Mouse (Mus musculus): ENCODE data around the gene Slc36a3. TPM values are rescaled to one million over a fixed set of nuclear protein-coding genes. Genes with fewer than 3 reads are reported as not detected.
"Not testable (repeated sequence)": the region's sequence is repeated elsewhere in the genome, so short reads cannot be mapped to it uniquely, and the experiment has no call there.

Gene Slc36a3
- polyA plus RNA-seq, 1 experiment from 2014 or later: not detected

DNA sequence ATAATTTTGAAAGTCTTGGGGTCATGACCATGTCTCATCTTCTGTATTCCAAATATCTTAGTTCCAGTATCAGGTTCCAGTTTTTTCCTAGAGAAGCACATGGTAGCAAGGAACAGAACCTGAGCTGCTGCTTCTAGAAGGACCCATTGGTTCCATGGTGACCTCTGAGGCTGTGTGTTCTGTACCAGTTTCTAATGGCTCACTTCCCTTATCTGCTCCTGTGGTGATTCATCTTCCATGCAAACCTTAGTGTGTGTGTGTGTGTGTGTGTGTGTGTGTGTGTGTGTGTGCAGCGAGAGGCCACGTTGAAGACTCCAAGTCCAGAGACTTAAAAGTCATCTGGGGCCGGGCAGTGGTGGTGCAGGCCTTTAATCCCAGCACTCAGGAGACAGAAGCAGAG is 35.5 kb downstream of the Slc36a3 start:
- 78% methylated on average over 3 of the region's 3 CpGs for WGBS
- no peak overlapping the region for H3K27ac ChIP-seq (replicated peaks in 1 of 2; ENCODE audit: control insufficient read depth in 1 of 2, insufficient read depth in 1 of 2, low read depth in 2 of 2, low read length in 2 of 2)
- H3K4me1 ChIP-seq (ENCODE audit: control insufficient read depth in 2 of 2, insufficient read depth in 2 of 2, low read length in 2 of 2): peaks cover 2 to 11% of the 10 kb centered on the region in 2 experiments
- no peak for ATAC-seq (ENCODE audit: insufficient number of reproducible peaks, insufficient read depth, low FRiP score, low read depth)
- H3K4me2 ChIP-seq (ENCODE audit: low read length): no peak overlapping the region
- no peaks in the 10 kb centered on the region for H3K27me3 ChIP-seq (ENCODE audit: control insufficient read depth, insufficient read depth, low read length)
- H3K4me3 ChIP-seq (ENCODE audit: control insufficient read depth in 1 of 2, insufficient read depth in 1 of 2, low read depth in 1 of 2, low read length in 2 of 2): no peak overlapping the region
- peaks cover 3% of the 10 kb centered on the region; the same call in 1 of the 2 replicates for H3K9me3 ChIP-seq (ENCODE audit: control insufficient read depth, low read length)
- no peaks in the 10 kb centered on the region for H3K36me3 ChIP-seq (ENCODE audit: control insufficient read depth, insufficient read depth, low read length)
- H3K9ac ChIP-seq (ENCODE audit: low read length): no peak overlapping the region

DNA sequence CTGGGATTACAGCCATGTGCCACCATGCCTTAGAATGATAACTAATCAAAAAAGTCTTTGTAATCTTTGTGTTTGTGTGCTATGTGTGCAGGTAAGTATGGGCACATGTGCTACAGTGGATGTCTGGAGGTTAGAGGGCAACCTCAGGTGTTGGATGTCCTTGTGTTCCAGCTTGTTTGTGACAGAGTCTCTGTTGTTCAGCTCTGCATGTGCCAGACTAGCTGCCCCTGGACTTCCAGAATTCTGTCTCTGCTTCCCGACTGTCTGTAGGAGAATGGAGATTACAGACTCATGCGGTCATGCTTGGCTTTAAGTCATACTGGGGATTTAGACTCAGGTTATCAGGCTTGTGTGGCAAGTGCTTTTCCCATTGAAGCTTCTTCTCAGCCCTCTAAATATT is 37.2 kb downstream of the Slc36a3 start:
- no peak for ATAC-seq (ENCODE audit: insufficient number of reproducible peaks, insufficient read depth, low FRiP score, low read depth)
- H3K27ac ChIP-seq (replicated peaks in 1 of 2; ENCODE audit: control insufficient read depth in 1 of 2, insufficient read depth in 1 of 2, low read depth in 2 of 2, low read length in 2 of 2): peak overlapping the region; percentile 49 to 63
- H3K36me3 ChIP-seq (ENCODE audit: control insufficient read depth, insufficient read depth, low read length): 0 out of 2 replicates have a peak, but pooled peaks cover 3% of the 10 kb centered on the region
- H3K9ac ChIP-seq (ENCODE audit: low read length): no peak overlapping the region
- no peaks in the 10 kb centered on the region for H3K9me3 ChIP-seq (ENCODE audit: control insufficient read depth, low read length)
- H3K4me1 ChIP-seq (ENCODE audit: control insufficient read depth in 2 of 2, insufficient read depth in 2 of 2, low read length in 2 of 2): peaks cover 2 to 21% of the 10 kb centered on the region in 2 experiments
- H3K4me3 ChIP-seq (ENCODE audit: control insufficient read depth in 1 of 2, insufficient read depth in 1 of 2, low read depth in 1 of 2, low read length in 2 of 2): no peak overlapping the region
- H3K27me3 ChIP-seq (ENCODE audit: control insufficient read depth, insufficient read depth, low read length): no peaks in the 10 kb centered on the region
- WGBS: 23% methylated on average over 2 of the region's 2 CpGs
- no peak overlapping the region for H3K4me2 ChIP-seq (ENCODE audit: low read length)

DNA sequence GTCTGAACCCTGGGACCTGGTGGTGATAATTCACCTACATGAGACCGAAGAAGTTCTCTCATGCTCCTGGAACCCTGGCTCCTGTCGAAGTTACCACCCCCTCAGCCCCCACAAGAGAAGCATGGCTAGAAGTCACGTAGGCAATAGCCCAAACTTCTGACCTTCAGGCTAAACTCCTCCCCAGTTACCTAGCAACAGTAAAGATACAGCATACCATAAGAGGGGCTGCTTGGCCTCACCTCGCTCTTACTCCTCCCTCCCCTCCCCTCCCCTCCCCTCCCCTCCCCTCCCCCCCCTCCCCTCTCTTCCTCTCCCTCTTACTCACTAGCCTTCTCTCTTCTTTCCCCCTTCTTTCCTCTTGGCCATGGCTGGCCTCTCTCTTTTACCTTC is 37.7 kb downstream of the Slc36a3 start:
- H3K27me3 ChIP-seq (ENCODE audit: control insufficient read depth, insufficient read depth, low read length); H3K9ac ChIP-seq (ENCODE audit: low read length); H3K36me3 ChIP-seq (ENCODE audit: control insufficient read depth, insufficient read depth, low read length); H3K4me3 ChIP-seq (ENCODE audit: control insufficient read depth in 1 of 2, insufficient read depth in 1 of 2, low read depth in 1 of 2, low read length in 2 of 2); H3K9me3 ChIP-seq (ENCODE audit: control insufficient read depth, low read length): not testable (repeated sequence)
- peaks cover 2 to 21% of the 10 kb centered on the region in 2 experiments for H3K4me1 ChIP-seq (ENCODE audit: control insufficient read depth in 2 of 2, insufficient read depth in 2 of 2, low read length in 2 of 2)
- peak; percentile 32 for ATAC-seq (ENCODE audit: insufficient number of reproducible peaks, insufficient read depth, low FRiP score, low read depth)
- WGBS: 20% methylated on average over 4 of the region's 4 CpGs
- H3K27ac ChIP-seq (replicated peaks in 1 of 2; ENCODE audit: control insufficient read depth in 1 of 2, insufficient read depth in 1 of 2, low read depth in 2 of 2, low read length in 2 of 2): peak overlapping the region; percentile 82 to 93
- H3K4me2 ChIP-seq (ENCODE audit: low read length): peak overlapping the region; percentile 25; the same call in 1 of the 2 replicates

DNA sequence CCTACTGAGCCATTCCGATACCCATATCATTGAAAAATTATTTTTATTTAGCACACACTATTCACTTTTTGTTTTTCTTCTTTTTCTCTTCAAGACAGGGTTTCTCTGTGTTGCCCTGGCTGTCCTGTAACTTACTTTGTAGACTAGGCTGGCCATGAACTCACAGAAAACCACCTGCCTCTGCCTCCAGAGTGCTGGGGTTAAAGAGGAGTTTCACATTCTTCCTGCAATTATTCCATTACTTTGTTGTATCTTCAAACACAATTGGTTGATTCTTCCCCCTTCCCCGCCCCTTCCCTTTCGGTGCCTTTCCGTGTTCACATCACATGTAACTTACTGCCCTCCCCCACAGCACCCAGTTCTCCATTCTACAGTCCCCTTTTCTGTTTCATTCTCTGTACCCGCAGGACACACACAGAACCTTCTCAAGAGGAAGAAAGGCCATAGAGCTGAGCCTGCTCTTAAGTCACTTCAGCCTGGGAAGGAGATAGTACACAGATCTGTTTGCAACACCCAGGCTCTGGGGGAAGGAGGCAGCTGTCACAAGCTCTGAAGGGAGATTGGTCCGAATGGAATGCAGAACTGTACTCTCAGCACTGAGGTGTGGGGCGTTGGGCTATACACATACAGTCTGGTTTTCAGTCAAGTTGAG is 38.2 kb downstream of the Slc36a3 start:
- WGBS: 37% methylated on average over 7 of the region's 7 CpGs
- Histone ChIP-seq H3K4me1 (ENCODE audit: control insufficient read depth in 2 of 2, insufficient read depth in 2 of 2, low read length in 2 of 2) (peaks cover 2 to 21% of the 10 kb centered on the region in 2 experiments), H3K27ac (replicated peaks in 1 of 2; ENCODE audit: control insufficient read depth in 1 of 2, insufficient read depth in 1 of 2, low read depth in 2 of 2, low read length in 2 of 2) (peak overlapping the region; percentile 82 to 93), H3K27me3 (ENCODE audit: control insufficient read depth, insufficient read depth, low read length) (no peaks in the 10 kb centered on the region), H3K9ac (ENCODE audit: low read length) (no peak overlapping the region), H3K36me3 (ENCODE audit: control insufficient read depth, insufficient read depth, low read length) (peaks cover 12% of the 10 kb centered on the region; the same call in 1 of the 2 replicates), H3K4me3 (ENCODE audit: control insufficient read depth in 1 of 2, insufficient read depth in 1 of 2, low read depth in 1 of 2, low read length in 2 of 2) (no peak overlapping the region), H3K4me2 (ENCODE audit: low read length) (peak overlapping the region; percentile 25; the same call in 1 of the 2 replicates), H3K9me3 (ENCODE audit: control insufficient read depth, low read length) (no peaks in the 10 kb centered on the region)
- ATAC-seq (ENCODE audit: insufficient number of reproducible peaks, insufficient read depth, low FRiP score, low read depth): peak; percentile 58; the same call in 1 of the 2 replicates

DNA sequence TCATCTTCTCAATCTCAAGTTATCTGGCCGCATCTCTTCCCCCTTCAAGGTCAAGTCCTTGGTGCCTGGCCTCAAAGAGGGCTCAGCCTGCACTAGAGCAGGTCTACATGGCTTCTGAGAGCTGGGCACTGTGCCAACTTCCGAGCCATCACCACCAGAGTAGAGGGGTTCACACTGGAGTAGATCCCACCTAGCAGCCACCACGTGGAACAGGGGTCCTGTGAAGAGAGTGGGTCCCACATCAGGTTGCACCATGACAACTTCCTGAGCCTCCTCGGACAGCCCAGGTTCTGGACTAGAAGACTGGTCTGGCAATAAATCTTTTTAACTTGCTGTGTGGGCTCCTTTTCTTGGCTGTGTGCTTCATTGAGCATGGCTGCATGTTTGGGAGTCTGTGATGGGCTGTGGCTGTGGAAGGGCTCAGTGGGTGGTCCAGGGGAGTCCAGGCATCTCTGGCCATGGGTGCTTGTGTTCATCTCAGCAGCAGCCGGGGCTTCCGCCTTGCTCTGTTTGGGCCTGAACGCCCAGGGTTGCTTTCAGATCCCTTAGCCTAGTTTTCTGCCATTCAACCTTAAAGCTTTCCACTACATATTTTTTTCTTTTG is 40.8 kb downstream of the Slc36a3 start:
- Histone ChIP-seq H3K27me3 (ENCODE audit: control insufficient read depth, insufficient read depth, low read length) (no peaks in the 10 kb centered on the region), H3K4me3 (ENCODE audit: control insufficient read depth in 1 of 2, insufficient read depth in 1 of 2, low read depth in 1 of 2, low read length in 2 of 2) (no peak overlapping the region), H3K4me1 (ENCODE audit: control insufficient read depth in 2 of 2, insufficient read depth in 2 of 2, low read length in 2 of 2) (peaks cover 2 to 21% of the 10 kb centered on the region in 2 experiments), H3K4me2 (ENCODE audit: low read length) (no peak overlapping the region), H3K27ac (replicated peaks in 1 of 2; ENCODE audit: control insufficient read depth in 1 of 2, insufficient read depth in 1 of 2, low read depth in 2 of 2, low read length in 2 of 2) (no peak overlapping the region), H3K36me3 (ENCODE audit: control insufficient read depth, insufficient read depth, low read length) (peaks cover 19% of the 10 kb centered on the region; the same call in 1 of the 2 replicates), H3K9ac (ENCODE audit: low read length) (no peak overlapping the region), H3K9me3 (ENCODE audit: control insufficient read depth, low read length) (no peaks in the 10 kb centered on the region)
- 65% methylated on average over 7 of the region's 7 CpGs for WGBS
- ATAC-seq (ENCODE audit: insufficient number of reproducible peaks, insufficient read depth, low FRiP score, low read depth): no peak

DNA sequence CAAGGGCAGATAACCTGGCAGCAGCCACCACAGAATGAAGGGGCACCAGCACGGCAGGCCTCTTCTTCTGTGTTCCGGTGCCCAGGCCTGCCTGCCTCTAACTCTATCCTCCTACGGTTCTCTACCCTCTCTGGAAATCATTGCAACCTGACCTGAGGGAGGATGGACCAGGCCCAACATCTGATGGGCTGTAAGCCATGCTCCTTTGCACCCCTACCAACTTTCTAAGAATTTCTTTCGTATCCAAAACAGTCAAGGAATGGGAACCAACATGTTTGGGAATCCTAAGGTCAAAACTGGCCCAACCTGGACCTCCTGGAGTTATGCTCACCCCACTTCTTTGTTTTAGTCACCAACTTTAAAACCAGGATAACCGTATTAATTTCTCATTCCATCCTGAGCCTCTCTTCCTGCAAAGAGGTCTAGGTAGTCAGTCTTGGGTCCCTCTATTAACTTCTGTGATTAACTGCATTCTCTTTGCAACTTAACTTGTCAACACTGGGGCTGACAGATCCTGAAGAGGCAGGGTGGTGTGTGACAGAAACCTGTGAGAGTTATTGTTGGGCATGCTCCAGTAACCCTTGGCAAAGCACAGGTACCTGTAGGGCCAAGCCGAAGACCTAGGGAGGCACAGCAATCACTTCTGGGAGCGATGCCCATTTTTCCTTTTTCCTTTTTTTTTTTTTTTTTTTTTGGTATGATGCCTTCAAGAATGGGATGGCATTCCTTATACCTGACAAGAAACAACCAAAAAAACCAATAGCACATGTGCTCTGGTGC is 41.8 kb downstream of the Slc36a3 start:
- Histone ChIP-seq H3K36me3 (ENCODE audit: control insufficient read depth, insufficient read depth, low read length) (peaks cover 26% of the 10 kb centered on the region; the same call in 1 of the 2 replicates), H3K9me3 (ENCODE audit: control insufficient read depth, low read length) (no peaks in the 10 kb centered on the region), H3K4me2 (ENCODE audit: low read length) (no peak overlapping the region), H3K27me3 (ENCODE audit: control insufficient read depth, insufficient read depth, low read length) (no peaks in the 10 kb centered on the region), H3K9ac (ENCODE audit: low read length) (no peak overlapping the region), H3K27ac (replicated peaks in 1 of 2; ENCODE audit: control insufficient read depth in 1 of 2, insufficient read depth in 1 of 2, low read depth in 2 of 2, low read length in 2 of 2) (no peak overlapping the region), H3K4me1 (ENCODE audit: control insufficient read depth in 2 of 2, insufficient read depth in 2 of 2, low read length in 2 of 2) (peaks cover 2 to 21% of the 10 kb centered on the region in 2 experiments), H3K4me3 (ENCODE audit: control insufficient read depth in 1 of 2, insufficient read depth in 1 of 2, low read depth in 1 of 2, low read length in 2 of 2) (no peak overlapping the region)
- no peak for ATAC-seq (ENCODE audit: insufficient number of reproducible peaks, insufficient read depth, low FRiP score, low read depth)
- WGBS: 78% methylated on average over 7 of the region's 7 CpGs

DNA sequence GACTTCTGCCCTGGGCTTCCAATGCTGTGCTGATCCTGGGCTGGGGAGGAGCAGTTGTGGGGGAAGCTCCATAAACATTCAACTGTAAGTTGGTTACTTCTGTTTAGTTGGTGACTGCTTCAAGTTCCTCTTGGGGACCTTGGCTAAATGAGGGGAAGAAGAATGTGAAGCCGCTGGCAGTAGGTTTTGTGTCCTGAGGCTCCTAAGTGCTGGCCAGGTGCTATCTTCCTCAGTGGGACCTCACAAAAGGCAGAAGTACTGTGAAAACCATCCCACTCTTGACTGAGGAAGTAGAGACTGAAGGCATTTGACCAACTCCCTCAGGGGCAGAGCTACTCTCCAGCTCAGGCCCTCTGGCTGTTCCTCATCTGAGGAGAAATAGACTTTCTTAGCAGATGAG is 44.9 kb downstream of the Slc36a3 start:
- Histone ChIP-seq H3K4me3 (ENCODE audit: control insufficient read depth in 1 of 2, insufficient read depth in 1 of 2, low read depth in 1 of 2, low read length in 2 of 2) (no peak overlapping the region), H3K9me3 (ENCODE audit: control insufficient read depth, low read length) (no peaks in the 10 kb centered on the region), H3K27me3 (ENCODE audit: control insufficient read depth, insufficient read depth, low read length) (no peaks in the 10 kb centered on the region), H3K4me1 (ENCODE audit: control insufficient read depth in 2 of 2, insufficient read depth in 2 of 2, low read length in 2 of 2) (peaks cover 0 to 10% of the 10 kb centered on the region in 2 experiments; a peak in 3 of 4 replicates), H3K4me2 (ENCODE audit: low read length) (no peak overlapping the region), H3K36me3 (ENCODE audit: control insufficient read depth, insufficient read depth, low read length) (peaks cover 35% of the 10 kb centered on the region), H3K27ac (replicated peaks in 1 of 2; ENCODE audit: control insufficient read depth in 1 of 2, insufficient read depth in 1 of 2, low read depth in 2 of 2, low read length in 2 of 2) (no peak overlapping the region), H3K9ac (ENCODE audit: low read length) (no peak overlapping the region)
- 88% methylated on average over 1 of the region's 1 CpGs for WGBS
- ATAC-seq (ENCODE audit: insufficient number of reproducible peaks, insufficient read depth, low FRiP score, low read depth): no peak
